Mouse (Mus musculus) heart, postnatal 36 days (tissue): ENCODE data around the gene Hoga1. TPM values are rescaled to one million over a fixed set of nuclear protein-coding genes. Genes with fewer than 3 reads are reported as not detected.
A peak's percentile ranks its signal among the peaks of the same experiment; 100 is the strongest.

Experiments used
- DNase-seq, 2 experiments: peaks; one replicate each; pipeline ENCODE4 v3.0.0; 2021 to 2022
- intact Hi-C: fragments of 180-260 bp; cut with DNase I; formaldehyde crosslinking; loops from one replicate; pipeline ENCODE4 v1.15.1; 2025
- total RNA-seq, 2 experiments: library from RNA; stranded (reverse); gene quantifications; 2 replicates each; pipeline ENCODE4 v1.2.3; 2021

Gene Hoga1
- total RNA-seq, 2 experiments from 2014 or later = 1.4 to 1.7 TPM

GRCm38 (mm10) chr19:42021681-42022541 is 23.5 kb upstream of the Hoga1 start:
- DNase-seq = peak in 1 of 2 experiments; percentile 39

GRCm38 (mm10) chr19:42022542-42022848 is 22.9 kb upstream of the Hoga1 start:
- intact Hi-C loops = loop anchor here (10.0 kb wide), 1 partner anchor 88 kb away; the partner anchor contains the start of genes Exosc1 and Zdhhc16
- DNase-seq = no peak

More at GRCm38 (mm10) chr19:42021681-42022541, 23.5 kb upstream of the Hoga1 start:
- intact Hi-C loops = loop anchor here (10.0 kb wide), 1 partner anchor 87 kb away; the partner anchor contains the start of genes Exosc1 and Zdhhc16

- DNase-seq = peak; percentile 85 to 90
- intact Hi-C loops = loop anchor here (1.0 to 10.0 kb wide), 4 partner anchors 46 to 129 kb away; partner anchors contain the start of genes Exosc1, Pgam1, Rrp12 and Zdhhc16
Measured at GRCm38 (mm10) chr19:42026158-42026557, 19.3 kb upstream of the Hoga1 start.

GRCm38 (mm10) chr19:42031112-42031511 is 14.3 kb upstream of the Hoga1 start:
- intact Hi-C loops = no loop called here
- DNase-seq = no peak

GRCm38 (mm10) chr19:42033611-42034010 is 11.8 kb upstream of the Hoga1 start:
- intact Hi-C loops = loop anchor here (2.0 kb wide), 1 partner anchor 35 kb away; no protein-coding TSS in a partner anchor
- no peak for DNase-seq

GRCm38 (mm10) chr19:42034146-42034775 is 11.1 kb upstream of the Hoga1 start:
- DNase-seq = no peak
- intact Hi-C loops = loop anchor here (2.0 kb wide), 1 partner anchor 35 kb away; no protein-coding TSS in a partner anchor

- no peak for DNase-seq
Measured at GRCm38 (mm10) chr19:42034881-42035455, 10.4 kb upstream of the Hoga1 start.

GRCm38 (mm10) chr19:42035456-42036248 is 9.8 kb upstream of the Hoga1 start, which contains the start of gene Ankrd2:
TSS of gene Ankrd2 (plus strand) at chr19:42036000.
- intact Hi-C loops = loop anchor here (2.0 to 5.0 kb wide), 3 partner anchors 33 to 132 kb away; no protein-coding TSS in a partner anchor
- DNase-seq = peak; percentile 81 to 85

More at GRCm38 (mm10) chr19:42034881-42035455, 10.4 kb upstream of the Hoga1 start:
- intact Hi-C loops = loop anchor here (2.0 to 5.0 kb wide), 3 partner anchors 34 to 132 kb away; no protein-coding TSS in a partner anchor

GRCm38 (mm10) chr19:42036357-42036756 is 9.1 kb upstream of the Hoga1 start:
- DNase-seq = no peak
- intact Hi-C loops = loop anchor here (5.0 kb wide), 2 partner anchors 116 to 131 kb away; no protein-coding TSS in a partner anchor

- intact Hi-C loops = loop anchor here (5.0 kb wide), 2 partner anchors 115 to 130 kb away; no protein-coding TSS in a partner anchor
- no peak for DNase-seq
Measured at GRCm38 (mm10) chr19:42037167-42037702, 8.2 kb upstream of the Hoga1 start.

- intact Hi-C loops = loop anchor here (5.0 kb wide), 2 partner anchors 114 to 129 kb away; no protein-coding TSS in a partner anchor
- DNase-seq = no peak
Measured at GRCm38 (mm10) chr19:42038310-42038709, 7.1 kb upstream of the Hoga1 start.

- intact Hi-C loops = no loop called here
- DNase-seq = no peak
Measured at GRCm38 (mm10) chr19:42043988-42044387, 1.4 kb upstream of the Hoga1 start.

GRCm38 (mm10) chr19:42050251-42050650 is 4.8 kb downstream of the Hoga1 start:
- DNase-seq = no peak
- intact Hi-C loops = no loop called here

GRCm38 (mm10) chr19:42051351-42051750 is 5.9 kb downstream of the Hoga1 start:
- no peak for DNase-seq
- intact Hi-C loops = no loop called here

GRCm38 (mm10) chr19:42051948-42052347 is 6.5 kb downstream of the Hoga1 start, which contains the start of gene 4933411K16Rik:
TSS of gene 4933411K16Rik (plus strand) at chr19:42052248.
- no peak for DNase-seq
- intact Hi-C loops = no loop called here

GRCm38 (mm10) chr19:42054255-42054654 is 8.8 kb downstream of the Hoga1 start:
- no peak for DNase-seq
- intact Hi-C loops = no loop called here

- intact Hi-C loops = no loop called here
- peak; percentile 63 to 65 for DNase-seq
Measured at GRCm38 (mm10) chr19:42055881-42056280, 10.5 kb downstream of the Hoga1 start.

GRCm38 (mm10) chr19:42056719-42057409 is 11.5 kb downstream of the Hoga1 start:
- no peak for DNase-seq

GRCm38 (mm10) chr19:42058426-42058825 is 13.0 kb downstream of the Hoga1 start:
- intact Hi-C loops = no loop called here
- no peak for DNase-seq

More at GRCm38 (mm10) chr19:42056719-42057409, 11.5 kb downstream of the Hoga1 start:
- intact Hi-C loops = no loop called here
